Mouse (Mus musculus): ENCODE measurements around the gene Syt6.

DNA sequence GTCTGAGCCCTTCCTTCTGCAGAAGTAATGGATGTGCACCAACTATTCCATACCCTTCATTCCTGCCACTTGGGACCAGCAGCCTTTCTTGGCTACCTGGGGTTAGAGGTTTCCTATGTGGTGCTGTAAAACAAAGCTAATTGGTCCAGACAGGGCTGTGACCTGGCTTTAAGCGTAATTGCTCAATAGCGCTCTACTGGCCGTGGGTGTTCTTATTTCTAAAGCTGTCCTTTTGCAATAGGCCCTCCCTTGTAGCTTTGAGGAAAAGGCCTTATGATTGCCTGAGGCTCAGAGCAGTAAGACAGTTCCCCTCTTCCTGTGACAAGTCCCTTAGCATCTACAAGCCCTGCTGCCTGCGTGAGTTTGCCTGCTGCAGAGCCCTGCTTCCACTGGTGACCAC is 22.6 kb downstream of the Syt6 start:
- TF ChIP-seq CTCF (IDR thresholded peaks at IDR 0.05; ENCODE audit: low read depth, low read length) (no peak), TAL1 (conservative IDR thresholded peaks at IDR 0.05; ENCODE audit: low read depth, low read length) (no peak), GATA1 (IDR thresholded peaks at IDR 0.05; ENCODE audit: borderline replicate concordance, low read length) (no peak), POLR2AphosphoS5 (IDR thresholded peaks at IDR 0.05; ENCODE audit: insufficient replicate concordance, low read depth, low read length) (no peak)

All from G1E (cell line).